Mouse (Mus musculus) midbrain, embryonic 14.5 days (tissue): ENCODE measurements at regions not wholly inside any gene's neighbourhood (a gene's known extent, or its start where the extent isn't known, plus 50 kb on each side); places are given as distances from the start of the nearest gene placed in this dataset.
A peak's percentile ranks its signal among the peaks of the same experiment; 100 is the strongest.

Experiments
- ATAC-seq: fragments of 200-750 bp; cut with Nextera tagmentation; 2 replicates; pipeline ENCODE4 v1.8.0; 2017; ENCODE audit warnings: moderate number of reproducible peaks, moderate library complexity; ENCODE audit not compliant: low FRiP score, low TSS enrichment
- DNase-seq: peaks from one replicate; pipeline ENCODE4 v3.0.0-alpha.2; 2015
- H3K27ac ChIP-seq: fragments of 300-500 bp; sonication (generic); replicated peaks from 2 replicates; pipeline ENCODE4 v1.5.1; 2014; ENCODE audit warnings: mild to moderate bottlenecking, low read depth, low read length, moderate library complexity
- H3K27me3 ChIP-seq: fragments of 300-500 bp; sonication (generic); 2 replicates; pipeline ENCODE4 v1.6.1; 2014; ENCODE audit warnings: low read length, control low read depth, mixed read lengths; ENCODE audit not compliant: control insufficient read depth, insufficient read depth
- H3K36me3 ChIP-seq: fragments of 300-500 bp; sonication (generic); 2 replicates; pipeline ENCODE4 v1.6.1; 2014; ENCODE audit warnings: low read length, control low read depth; ENCODE audit not compliant: control insufficient read depth, insufficient read depth
- H3K4me1 ChIP-seq: fragments of 300-500 bp; sonication (generic); 2 replicates; pipeline ENCODE4 v1.6.1; 2014; ENCODE audit warnings: mild to moderate bottlenecking, antibody characterized with exemption, low read length, control low read depth; ENCODE audit not compliant: control insufficient read depth, insufficient read depth
- H3K4me2 ChIP-seq: fragments of 300-500 bp; sonication (generic); 2 replicates; pipeline ENCODE4 v1.6.1; 2014; ENCODE audit warnings: mild to moderate bottlenecking, low read length, moderate library complexity
- H3K4me3 ChIP-seq: fragments of 300-500 bp; sonication (generic); replicated peaks from 2 replicates; pipeline ENCODE4 v1.5.1; 2014; ENCODE audit warnings: low read depth, low read length
- H3K9ac ChIP-seq: fragments of 300-500 bp; sonication (generic); replicated peaks from 2 replicates; pipeline ENCODE4 v1.6.1; 2014; ENCODE audit warnings: mild to moderate bottlenecking, low read length, moderate library complexity
- H3K9me3 ChIP-seq: fragments of 300-500 bp; sonication (generic); 2 replicates; pipeline ENCODE4 v1.6.1; 2016; ENCODE audit warnings: low read length, control low read depth, mixed read lengths; ENCODE audit not compliant: control insufficient read depth
- WGBS: fragments of 180-500 bp; shearing (Covaris S2); extraction: QIAGEN DNeasy Blood & Tissue Kit; methylation state at CpG from one replicate; pipeline ENCODE4 v1.1.7; 2014; 5-methylcytosine and 5-hydroxymethylcytosine counted together

DNA sequence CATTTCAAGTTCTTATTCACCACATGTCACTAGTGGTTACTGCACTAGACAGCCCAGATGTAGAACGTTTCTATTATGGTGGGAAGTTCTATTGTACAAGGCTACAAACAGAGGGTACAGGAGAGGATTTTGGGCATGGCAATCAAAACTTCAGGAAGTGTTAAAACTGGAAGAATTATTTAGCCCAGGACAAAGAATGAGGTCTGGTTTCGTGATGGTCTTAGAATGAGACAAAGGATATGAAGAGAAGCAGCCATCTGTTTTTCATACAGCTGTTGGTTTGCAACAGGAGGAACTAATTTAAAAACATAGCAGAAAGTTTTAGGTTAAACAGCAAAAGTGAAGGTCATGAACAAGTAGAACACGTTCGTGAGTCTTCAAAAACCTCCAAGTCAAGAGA lies 179.2 kb upstream of the C030005K15Rik start:
- no peak overlapping the region for H3K27ac ChIP-seq
- ATAC-seq (no peak), DNase-seq (no peak)
- H3K4me2 ChIP-seq = no peak overlapping the region
- H3K4me3 ChIP-seq = no peak overlapping the region
- no peaks in the 10 kb centered on the region for H3K4me1 ChIP-seq
- H3K9me3 ChIP-seq = no peaks in the 10 kb centered on the region
- no peak overlapping the region for H3K9ac ChIP-seq
- H3K36me3 ChIP-seq = no peaks in the 10 kb centered on the region
- no peaks in the 10 kb centered on the region for H3K27me3 ChIP-seq
- 62% methylated on average over 4 of the region's 4 CpGs for WGBS

- 44% methylated on average over 4 of the region's 4 CpGs for WGBS
- Histone ChIP-seq H3K27ac (no peak overlapping the region), H3K4me1 (no peaks in the 10 kb centered on the region), H3K9ac (no peak overlapping the region), H3K9me3 (no peaks in the 10 kb centered on the region), H3K27me3 (no peaks in the 10 kb centered on the region), H3K4me3 (no peak overlapping the region), H3K4me2 (no peak overlapping the region), H3K36me3 (no peaks in the 10 kb centered on the region)
- no peak for ATAC-seq
- peak; percentile 36 for DNase-seq
Observed at GRCm38 (mm10) chr10:97925568-97925967, 199.0 kb upstream of the C030005K15Rik start.

- Histone ChIP-seq H3K27ac (no peak overlapping the region), H3K4me1 (no peaks in the 10 kb centered on the region), H3K27me3 (no peaks in the 10 kb centered on the region), H3K4me2 (no peak overlapping the region), H3K9me3 (no peaks in the 10 kb centered on the region), H3K9ac (no peak overlapping the region), H3K36me3 (no peaks in the 10 kb centered on the region), H3K4me3 (no peak overlapping the region)
- ATAC-seq (no peak), DNase-seq (no peak)
- 82% methylated on average over 2 of the region's 2 CpGs for WGBS
Observed at GRCm38 (mm10) chr10:97940345-97940744, 213.8 kb upstream of the C030005K15Rik start.

GRCm38 (mm10) chr10:97965881-97966280 lies 239.3 kb upstream of the C030005K15Rik start:
- H3K4me2 ChIP-seq = no peak overlapping the region
- H3K36me3 ChIP-seq = no peaks in the 10 kb centered on the region
- no peaks in the 10 kb centered on the region for H3K27me3 ChIP-seq
- H3K4me1 ChIP-seq = no peaks in the 10 kb centered on the region
- DNase-seq (no peak), ATAC-seq (no peak)
- WGBS = 89% methylated on average over 1 of the region's 1 CpGs
- no peak overlapping the region for H3K9ac ChIP-seq
- no peak overlapping the region for H3K27ac ChIP-seq
- H3K9me3 ChIP-seq = no peaks in the 10 kb centered on the region
- no peak overlapping the region for H3K4me3 ChIP-seq

DNA sequence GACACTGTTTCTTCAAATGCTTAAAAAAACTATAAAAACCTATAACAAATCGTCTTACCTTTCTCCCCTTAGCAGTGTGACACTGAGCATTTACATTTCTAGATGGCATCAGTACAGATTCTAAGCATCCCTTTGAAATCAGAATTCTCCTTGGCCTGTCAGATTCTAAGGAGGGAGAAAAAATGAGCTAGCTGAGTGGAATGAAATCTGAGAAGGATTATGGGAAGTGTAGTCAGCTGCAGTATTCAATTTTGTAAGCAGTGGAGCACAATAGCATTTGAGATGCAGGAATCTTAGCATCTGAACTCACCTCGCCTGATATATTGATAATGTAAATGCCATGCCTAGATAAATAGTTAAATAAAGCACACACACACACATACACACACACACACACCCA lies 240.4 kb upstream of the C030005K15Rik start:
- Histone ChIP-seq H3K9ac (no peak overlapping the region), H3K27ac (no peak overlapping the region), H3K4me2 (no peak overlapping the region), H3K4me3 (no peak overlapping the region), H3K4me1 (no peaks in the 10 kb centered on the region), H3K9me3 (no peaks in the 10 kb centered on the region), H3K27me3 (no peaks in the 10 kb centered on the region), H3K36me3 (no peaks in the 10 kb centered on the region)
- 65% methylated on average over 2 of the region's 2 CpGs for WGBS
- ATAC-seq (no peak), DNase-seq (peak; percentile 36)

- WGBS = 23% methylated on average over 4 of the region's 4 CpGs
- no peaks in the 10 kb centered on the region for H3K27me3 ChIP-seq
- no peaks in the 10 kb centered on the region for H3K36me3 ChIP-seq
- peak; percentile 34; the same call in 1 of the 2 replicates for ATAC-seq
- H3K4me1 ChIP-seq = peaks cover 6% of the 10 kb centered on the region; the same call in 1 of the 2 replicates
- no peak overlapping the region for H3K4me2 ChIP-seq
- no peaks in the 10 kb centered on the region for H3K9me3 ChIP-seq
- H3K27ac ChIP-seq = no peak overlapping the region
- peak; percentile 64 for DNase-seq
- no peak overlapping the region for H3K4me3 ChIP-seq
- no peak overlapping the region for H3K9ac ChIP-seq
Observed at GRCm38 (mm10) chr10:98007037-98007436, 280.5 kb upstream of the C030005K15Rik start.

GRCm38 (mm10) chr10:98008355-98008754 lies 281.8 kb upstream of the C030005K15Rik start:
- Histone ChIP-seq H3K9ac (no peak overlapping the region), H3K27me3 (no peaks in the 10 kb centered on the region), H3K4me3 (no peak overlapping the region), H3K9me3 (no peaks in the 10 kb centered on the region), H3K4me1 (peaks cover 6% of the 10 kb centered on the region; the same call in 1 of the 2 replicates), H3K27ac (no peak overlapping the region), H3K4me2 (no peak overlapping the region), H3K36me3 (no peaks in the 10 kb centered on the region)
- no peak for DNase-seq
- WGBS = 0% methylated on average over 1 of the region's 1 CpGs
- no peak for ATAC-seq

DNA sequence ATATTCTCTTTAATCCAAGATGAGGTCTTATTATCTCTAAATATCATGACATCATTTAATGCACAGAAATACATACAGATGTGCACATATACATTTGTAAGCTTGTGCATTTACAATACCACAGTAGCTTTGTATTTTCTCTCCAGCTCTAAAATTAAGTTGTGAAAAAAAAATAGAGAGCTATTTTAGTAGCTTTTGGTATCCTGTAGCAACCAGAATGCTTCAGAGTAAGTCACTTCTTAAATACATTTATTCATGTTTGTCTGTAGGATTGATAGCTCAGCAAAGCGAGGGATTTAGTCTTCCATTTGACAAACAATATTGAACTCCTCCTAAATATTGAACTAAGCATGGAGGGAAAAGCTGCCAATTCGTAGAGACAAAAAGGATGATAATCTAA lies 286.4 kb upstream of the C030005K15Rik start:
- Histone ChIP-seq H3K9me3 (no peaks in the 10 kb centered on the region), H3K27me3 (no peaks in the 10 kb centered on the region), H3K36me3 (no peaks in the 10 kb centered on the region), H3K4me1 (no peaks in the 10 kb centered on the region), H3K4me2 (no peak overlapping the region), H3K27ac (no peak overlapping the region), H3K9ac (no peak overlapping the region), H3K4me3 (no peak overlapping the region)
- ATAC-seq (no peak), DNase-seq (no peak)
- WGBS = 75% methylated on average over 2 of the region's 2 CpGs

- Histone ChIP-seq H3K4me3 (no peak overlapping the region), H3K36me3 (no peaks in the 10 kb centered on the region), H3K9me3 (no peaks in the 10 kb centered on the region), H3K9ac (no peak overlapping the region), H3K4me2 (no peak overlapping the region), H3K27me3 (no peaks in the 10 kb centered on the region), H3K4me1 (no peaks in the 10 kb centered on the region), H3K27ac (no peak overlapping the region)
- ATAC-seq (no peak), DNase-seq (no peak)
- WGBS = 89% methylated on average over 10 of the region's 10 CpGs
Observed at GRCm38 (mm10) chr10:98014985-98015902, 288.7 kb upstream of the C030005K15Rik start.
